ENCODE assay signal across 9 mouse cellular contexts in the genomic region with DNA sequence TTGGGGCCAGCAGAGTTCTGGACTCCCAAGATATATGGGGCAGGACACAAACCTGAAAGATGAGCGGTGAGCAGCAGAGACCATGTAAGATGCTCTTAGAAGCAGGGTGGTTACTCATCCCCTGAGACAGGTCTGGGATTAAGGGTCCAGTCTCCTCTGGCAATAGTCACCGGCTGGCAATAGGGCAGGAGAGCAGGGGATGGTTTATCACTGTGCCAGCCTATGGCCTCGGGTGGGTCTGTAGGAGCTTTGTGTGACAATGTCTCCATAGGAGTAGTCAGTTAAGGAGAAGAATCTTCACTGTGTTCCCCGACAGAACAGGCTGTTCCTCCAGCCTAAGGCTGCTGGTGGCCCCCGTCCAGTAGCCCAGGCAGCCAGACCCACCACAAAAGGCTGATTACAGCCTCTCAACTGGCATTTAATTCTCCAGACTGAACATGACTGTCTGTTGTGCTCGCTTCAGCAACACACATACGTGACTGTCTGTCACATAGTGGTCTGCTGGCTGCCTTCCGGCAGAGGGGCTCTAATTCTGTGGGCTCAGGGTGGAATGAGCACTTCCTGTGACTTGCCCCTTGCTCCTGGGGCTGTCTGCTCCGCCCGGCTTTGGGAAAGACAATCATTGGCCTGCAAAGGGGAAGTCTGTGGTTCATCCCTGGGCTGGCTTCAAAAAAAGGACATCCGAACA. TPM values are rescaled to one million over a fixed set of nuclear protein-coding genes. Genes with fewer than 3 reads are reported as not detected.
DNase-seq lines count a peak whose midpoint lies in the region; ATAC-seq lines count a peak whose summit lies in the region.
"Had no signal": no experiment of that assay in that cellular context is flagged by ENCODE, and none has a peak within 500 bp of the region (broad histone marks: within the 10 kb centered on the region; RNA-seq: fewer than 3 reads in every experiment).

No protein-coding gene starts in this region.

- H3K36me3 ChIP-seq in embryonic facial prominence, embryonic 13.5 days, result peaks cover 31% of the 10 kb centered on the region
- peaks cover 4% of the 10 kb centered on the region; the same call in 1 of the 2 replicates for H3K36me3 ChIP-seq in hindbrain, embryonic 16.5 days (ENCODE audit: control insufficient read depth, insufficient read depth, low read length)
- H3K36me3 ChIP-seq in midbrain, embryonic 16.5 days (ENCODE audit: control insufficient read depth, insufficient read depth, low read length), result no peaks in the 10 kb centered on the region; the same call in 1 of the 2 replicates

- H3K4me2 ChIP-seq in embryonic facial prominence, embryonic 13.5 days, result peak overlapping the region; percentile 97
- peak overlapping the region; percentile 93 for H3K4me2 ChIP-seq in hindbrain, embryonic 16.5 days (ENCODE audit: low read length)
- H3K4me2 ChIP-seq in midbrain, embryonic 16.5 days (ENCODE audit: low read length), result peak overlapping the region; percentile 22; the same call in 1 of the 2 replicates

- DNase-seq in layer of hippocampus, postnatal 14 days (ENCODE audit: low spot score in 2 of 2), result peak; percentile 42 to 62
- no peak for DNase-seq in layer of hippocampus, adult 11-12 months (ENCODE audit: low spot score)
- DNase-seq in adrenal gland, postnatal 14 days, result no peak
- DNase-seq in left cerebral cortex, postnatal 25 days (ENCODE audit: low spot score in 2 of 2), result no peak
- DNase-seq in thymus, postnatal 36 days, result no peak

- H3K27ac ChIP-seq in embryonic facial prominence, embryonic 13.5 days, result peak overlapping the region; percentile 28
- peak overlapping the region; percentile 40 for H3K27ac ChIP-seq in hindbrain, embryonic 16.5 days (ENCODE audit: low read depth, low read length)
- H3K27ac ChIP-seq in midbrain, embryonic 16.5 days (ENCODE audit: low read length), result no peak overlapping the region
- H3K27ac ChIP-seq: midbrain, embryonic 12.5 days had no signal

- H3K27me3 ChIP-seq in embryonic facial prominence, embryonic 13.5 days, result no peaks in the 10 kb centered on the region
- no peaks in the 10 kb centered on the region for H3K27me3 ChIP-seq in hindbrain, embryonic 16.5 days (replicated peaks; ENCODE audit: control insufficient read depth, insufficient read depth, low read length)
- no peaks in the 10 kb centered on the region for H3K27me3 ChIP-seq in midbrain, embryonic 16.5 days (ENCODE audit: control insufficient read depth, insufficient read depth, low read depth, low read length)
- H3K27me3 ChIP-seq: midbrain, embryonic 12.5 days had no signal

- H3K9me3 ChIP-seq in embryonic facial prominence, embryonic 13.5 days, result no peaks in the 10 kb centered on the region
- H3K9me3 ChIP-seq in hindbrain, embryonic 16.5 days (ENCODE audit: control insufficient read depth, low read length), result no peaks in the 10 kb centered on the region
- H3K9me3 ChIP-seq in midbrain, embryonic 16.5 days (replicated peaks; ENCODE audit: control insufficient read depth, low read length, poor library complexity, severe bottlenecking), result no peaks in the 10 kb centered on the region
- H3K9me3 ChIP-seq: midbrain, embryonic 12.5 days had no signal

- intact Hi-C loops in left cerebral cortex, postnatal 25 days (cut with DNase I), result no loop called here

- no peak for ATAC-seq in embryonic facial prominence, embryonic 13.5 days (ENCODE audit: insufficient number of reproducible peaks, insufficient read depth, low FRiP score, low TSS enrichment, low read depth)
- ATAC-seq in hindbrain, embryonic 16.5 days, result no peak
- no peak for ATAC-seq in midbrain, embryonic 16.5 days

- peak overlapping the region; percentile 84; the same call in 1 of the 2 replicates for H3K4me3 ChIP-seq in embryonic facial prominence, embryonic 13.5 days
- H3K4me3 ChIP-seq in hindbrain, embryonic 16.5 days (ENCODE audit: low read length), result peak overlapping the region; percentile 86
- H3K4me3 ChIP-seq in midbrain, embryonic 16.5 days (ENCODE audit: low read depth, low read length), result no peak overlapping the region

- peak overlapping the region; percentile 96 for H3K9ac ChIP-seq in embryonic facial prominence, embryonic 13.5 days
- no peak overlapping the region for H3K9ac ChIP-seq in hindbrain, embryonic 16.5 days (ENCODE audit: low read depth, low read length)
- H3K9ac ChIP-seq in midbrain, embryonic 16.5 days (ENCODE audit: low read depth, low read length), result no peak overlapping the region

- 72% methylated on average over 11 of the region's 11 CpGs for WGBS in embryonic facial prominence, embryonic 13.5 days
- WGBS in hindbrain, embryonic 16.5 days, result 69% methylated on average over 11 of the region's 11 CpGs
- 77% methylated on average over 11 of the region's 11 CpGs for WGBS in midbrain, embryonic 16.5 days

- peaks cover 65% of the 10 kb centered on the region for H3K4me1 ChIP-seq in embryonic facial prominence, embryonic 13.5 days
- peaks cover 51% of the 10 kb centered on the region for H3K4me1 ChIP-seq in hindbrain, embryonic 16.5 days (ENCODE audit: control insufficient read depth, insufficient read depth, low read depth, low read length)
- H3K4me1 ChIP-seq in midbrain, embryonic 16.5 days (ENCODE audit: control insufficient read depth, insufficient read depth, low read length), result peaks cover 38% of the 10 kb centered on the region

RNA-seq across cellular contexts. Expression of a gene that starts 3.1 kb away (rescaled TPM):
- 100 to 1,000 TPM; 495 to 503 TPM for total RNA-seq in layer of hippocampus, postnatal 14 days (2021)
- polyA plus RNA-seq in embryonic facial prominence, embryonic 13.5 days (2015; fragmentation: Nextera tagmentation; extraction: Ambion mirVana), result 407 and 457 TPM in 2 replicates
- 532 and 585 TPM in 2 replicates for polyA plus RNA-seq in hindbrain, embryonic 16.5 days (2015; fragmentation: Nextera tagmentation; extraction: Ambion mirVana)
- 364 and 411 TPM in 2 replicates for polyA plus RNA-seq in midbrain, embryonic 16.5 days (2015; fragmentation: Nextera tagmentation; extraction: Ambion mirVana)
- total RNA-seq in adrenal gland, postnatal 14 days (2021), result 536 and 561 TPM in 2 replicates
- 100 to 1,000 TPM; 407 to 414 TPM for total RNA-seq in left cerebral cortex, postnatal 25 days (2021)

RNA-seq across cellular contexts. Expression of a gene that starts 13.4 kb away (rescaled TPM):
- total RNA-seq in layer of hippocampus, postnatal 14 days (2021), result 10 to 100 TPM; 51.8 to 56.9 TPM
- 98.8 and 105 TPM in 2 replicates for polyA plus RNA-seq in embryonic facial prominence, embryonic 13.5 days (2015; fragmentation: Nextera tagmentation; extraction: Ambion mirVana)
- polyA plus RNA-seq in hindbrain, embryonic 16.5 days (2015; fragmentation: Nextera tagmentation; extraction: Ambion mirVana), result 97.4 and 98.7 TPM in 2 replicates
- polyA plus RNA-seq in midbrain, embryonic 16.5 days (2015; fragmentation: Nextera tagmentation; extraction: Ambion mirVana), result 90.6 and 90.7 TPM in 2 replicates
- total RNA-seq in adrenal gland, postnatal 14 days (2021), result 32.2 and 33.3 TPM in 2 replicates
- total RNA-seq in left cerebral cortex, postnatal 25 days (2021), result 10 to 100 TPM; 40.1 to 45.4 TPM

RNA-seq across cellular contexts. Expression of a gene that starts 38.8 kb away (rescaled TPM):
- total RNA-seq in layer of hippocampus, postnatal 14 days (2021), result under 1 TPM; 0.24 to 0.44 TPM
- polyA plus RNA-seq in embryonic facial prominence, embryonic 13.5 days (2015; fragmentation: Nextera tagmentation; extraction: Ambion mirVana), result 7.7 and 9.8 TPM in 2 replicates
- polyA plus RNA-seq in hindbrain, embryonic 16.5 days (2015; fragmentation: Nextera tagmentation; extraction: Ambion mirVana), result 2.1 and 3.2 TPM in 2 replicates
- 1.5 and 1.8 TPM in 2 replicates for polyA plus RNA-seq in midbrain, embryonic 16.5 days (2015; fragmentation: Nextera tagmentation; extraction: Ambion mirVana)
- total RNA-seq in adrenal gland, postnatal 14 days (2021), result 0.59 and 0.68 TPM in 2 replicates
- total RNA-seq in left cerebral cortex, postnatal 25 days (2021), result not detected

RNA-seq across cellular contexts. Expression of a gene that starts 50.5 kb away (rescaled TPM):
- total RNA-seq in layer of hippocampus, postnatal 14 days (2021), result 1 to 10 TPM; 1.0 to 1.6 TPM
- 0.69 and 0.84 TPM in 2 replicates for polyA plus RNA-seq in embryonic facial prominence, embryonic 13.5 days (2015; fragmentation: Nextera tagmentation; extraction: Ambion mirVana)
- 1.3 and 2.2 TPM in 2 replicates for polyA plus RNA-seq in hindbrain, embryonic 16.5 days (2015; fragmentation: Nextera tagmentation; extraction: Ambion mirVana)
- 1.1 and 2.2 TPM in 2 replicates for polyA plus RNA-seq in midbrain, embryonic 16.5 days (2015; fragmentation: Nextera tagmentation; extraction: Ambion mirVana)
- total RNA-seq in adrenal gland, postnatal 14 days (2021), result 4.4 and 6.1 TPM in 2 replicates
- total RNA-seq in left cerebral cortex, postnatal 25 days (2021), result 1 to 10 TPM in 1 of 2 experiments, under 1 TPM in 1; 0.53 to 1.4 TPM

RNA-seq across cellular contexts. Expression of a gene that starts 50.8 kb away (rescaled TPM):
- total RNA-seq in layer of hippocampus, postnatal 14 days (2021), result under 1 TPM in 1 of 2 experiments, not detected in 1; 0.19 TPM
- 2.6 and 2.8 TPM in 2 replicates for polyA plus RNA-seq in embryonic facial prominence, embryonic 13.5 days (2015; fragmentation: Nextera tagmentation; extraction: Ambion mirVana)
- polyA plus RNA-seq in hindbrain, embryonic 16.5 days (2015; fragmentation: Nextera tagmentation; extraction: Ambion mirVana), result 0.28 and 0.41 TPM in 2 replicates
- 0.30 and 0.48 TPM in 2 replicates for polyA plus RNA-seq in midbrain, embryonic 16.5 days (2015; fragmentation: Nextera tagmentation; extraction: Ambion mirVana)
- 2.0 and 8.6 TPM in 2 replicates for total RNA-seq in adrenal gland, postnatal 14 days (2021)
- under 1 TPM in 1 of 2 experiments, not detected in 1; 0.23 TPM for total RNA-seq in left cerebral cortex, postnatal 25 days (2021)

Comparison
In these comparisons a context has a peak if more than half of its experiments do, and no peak if none do; other contexts are left out.
1. DNase-seq: peak in layer of hippocampus, postnatal 14 days (2 of 2); none in layer of hippocampus, adult 11-12 months (single experiment), adrenal gland, postnatal 14 days (single experiment), left cerebral cortex, postnatal 25 days (0 of 2) and thymus, postnatal 36 days (0 of 2).
2. H3K4me2 ChIP-seq: peak in every context shown above with its lines; median percentile 97 in embryonic facial prominence, embryonic 13.5 days; 93 in hindbrain, embryonic 16.5 days; 22 in midbrain, embryonic 16.5 days.